Mouse (Mus musculus): ENCODE results near the gene Olfr1084.
"Not testable (repeated sequence)": the region's sequence is repeated elsewhere in the genome, so short reads cannot be mapped to it uniquely, and the experiment has no call there.

The Olfr1084 gene

DNA sequence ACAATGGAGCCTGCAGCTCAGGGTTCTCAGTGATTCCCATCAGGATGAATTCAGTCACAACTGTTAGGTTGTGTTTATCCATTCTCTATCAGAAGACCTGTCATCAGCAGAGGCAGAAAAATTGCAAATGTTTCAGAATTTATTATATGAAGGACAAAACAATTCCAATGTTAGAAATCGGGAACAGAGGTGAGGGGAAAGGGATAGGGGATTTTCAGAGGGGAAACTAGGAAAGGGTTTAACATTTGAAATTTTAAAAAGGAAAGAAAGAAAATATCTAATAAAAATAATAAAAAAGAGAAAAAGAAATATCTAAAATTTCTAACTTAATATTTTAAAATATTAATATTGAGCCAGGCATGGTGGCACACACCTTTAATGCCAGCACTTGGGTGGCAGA is at the start of gene Olfr1084:
TSS of gene Olfr1084 (minus strand) at position 101 of the 400 bp plus-strand sequence.
- DNase-seq (ENCODE audit: low spot score in 2 of 2), result not testable (repeated sequence)

DNA sequence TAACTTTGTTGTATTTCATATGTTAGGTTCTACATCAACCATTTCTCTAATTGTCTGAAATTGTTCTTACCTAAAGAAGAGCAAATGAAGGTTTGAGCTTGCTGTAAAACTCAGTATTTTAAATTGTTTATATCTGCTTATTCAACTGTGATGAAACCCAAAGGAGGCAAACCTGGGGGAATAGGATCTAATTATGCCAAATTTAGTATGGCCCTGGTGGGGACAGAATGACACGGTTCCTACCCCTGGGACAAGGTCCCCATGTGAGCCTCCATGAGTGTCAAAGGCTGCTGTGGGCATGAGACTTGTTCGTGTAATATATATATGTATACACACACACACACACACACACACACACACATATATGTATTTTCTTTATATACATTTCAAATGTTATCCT is 40.5 kb upstream of the Olfr1084 start, which contains the start of gene Olfr1086:
TSS of gene Olfr1086 (minus strand) at position 101 of the 400 bp plus-strand sequence.
- DNase-seq (ENCODE audit: low spot score in 2 of 2), result no peak

DNA sequence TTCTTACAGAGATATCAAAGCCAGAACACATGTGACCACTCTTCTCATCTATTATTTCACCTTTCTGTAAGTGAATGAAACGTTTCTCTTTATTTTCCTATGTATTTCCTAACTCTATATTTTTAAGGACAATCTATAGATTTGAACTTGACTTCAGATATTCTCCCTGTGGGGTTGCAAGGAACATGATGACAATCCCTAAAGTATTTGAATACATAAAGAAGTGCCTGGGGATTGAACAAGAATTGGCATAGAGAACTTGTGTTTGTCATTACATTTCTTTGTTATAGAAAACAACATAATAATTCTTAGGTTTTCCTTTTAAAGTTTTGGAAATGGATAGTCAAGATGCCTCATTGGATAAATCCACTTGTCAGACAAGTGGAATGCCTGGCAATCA is 22.4 kb upstream of the Olfr1084 start, which contains the start of gene Olfr1085:
TSS of gene Olfr1085 (minus strand) at position 101 of the 400 bp plus-strand sequence.
- DNase-seq (ENCODE audit: low spot score in 2 of 2), result no peak

DNA sequence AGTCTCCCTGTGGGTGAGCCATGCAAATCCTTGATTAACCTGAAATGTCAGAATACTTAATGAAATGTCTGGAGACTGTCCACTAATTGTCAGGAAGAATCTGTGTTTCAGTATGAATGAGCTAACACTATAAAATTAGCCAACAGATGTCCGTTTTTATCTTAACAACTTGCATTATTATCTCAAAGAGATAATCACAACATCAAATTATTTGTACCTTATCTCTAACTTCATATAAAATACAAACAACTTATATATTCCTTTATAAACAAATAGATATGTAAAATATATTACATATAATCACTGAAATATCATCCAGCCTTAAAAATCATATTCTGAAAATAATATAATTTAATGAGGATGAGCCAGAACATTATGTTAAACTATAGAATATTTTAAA is 40.7 kb downstream of the Olfr1084 start, which contains the start of gene Olfr1082:
TSS of gene Olfr1082 (minus strand) at position 101 of the 400 bp plus-strand sequence.
- DNase-seq (ENCODE audit: low spot score in 2 of 2), result not testable (repeated sequence)

Data from right cerebral cortex, postnatal 36 days (tissue).